Mouse (Mus musculus): ENCODE data around the gene Kank2.

DNA sequence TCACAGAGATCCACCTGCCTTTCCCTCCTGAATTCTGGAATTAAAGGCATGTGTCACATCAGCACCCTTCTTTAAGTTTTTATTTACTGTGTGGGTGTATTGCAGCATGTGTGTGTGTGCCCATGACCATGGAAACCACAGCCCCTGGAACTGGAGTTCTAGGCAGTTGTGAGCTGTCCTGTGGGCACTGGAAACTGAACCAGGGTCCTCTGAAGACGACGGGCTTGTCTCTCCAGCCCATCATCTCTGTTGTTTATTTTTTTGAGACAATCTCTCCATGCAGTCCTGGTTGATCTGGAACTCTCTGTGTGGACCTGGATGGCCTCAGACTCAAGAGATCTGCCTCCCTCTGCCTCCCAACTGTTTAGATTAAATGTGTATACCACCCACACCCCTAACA lies 81.5 kb downstream of the Kank2 start:
- no peak for TF ChIP-seq POLR2A (IDR thresholded peaks at IDR 0.05; ENCODE audit: insufficient read depth, low read length)
- no peak for TF ChIP-seq CTCF (IDR thresholded peaks at IDR 0.05; ENCODE audit: low read depth, low read length)
- TF ChIP-seq EP300 (IDR thresholded peaks at IDR 0.05; ENCODE audit: insufficient read depth, low read depth, low read length) = no peak

Measured in ES-Bruce4 (cell line).